Mouse (Mus musculus) megakaryocyte, embryonic 14.5 days (primary cell): ENCODE measurements at regions not wholly inside any gene's neighbourhood (a gene's known extent, or its start where the extent isn't known, plus 50 kb on each side); places are given as distances from the start of the nearest gene placed in this dataset.

Source experiments
- FLI1 ChIP-seq: IDR thresholded peaks from 2 replicates; pipeline ENCODE4 v1.6.1; 2012; ENCODE audit warnings: low read length, inconsistent platforms, mixed read lengths
- GATA1 ChIP-seq: IDR thresholded peaks from 3 replicates; pipeline ENCODE4 v1.6.1; 2012; ENCODE audit warnings: mixed read lengths, low read length, inconsistent platforms, borderline replicate concordance

- TF ChIP-seq FLI1: no peak
- TF ChIP-seq GATA1: no peak
Measured at GRCm38 (mm10) chr19:26977887-26978639, 92.4 kb downstream of the Gm815 start.
